Mouse (Mus musculus) frontal cortex, postnatal 36 days (tissue): ENCODE results near the gene Dmrta2.

Experiments
- DNase-seq, 2 experiments: peaks; one replicate each; pipeline ENCODE4 v3.0.0; 2022; ENCODE audit warnings: low spot score in 2 of 2

The Dmrta2 gene

DNA sequence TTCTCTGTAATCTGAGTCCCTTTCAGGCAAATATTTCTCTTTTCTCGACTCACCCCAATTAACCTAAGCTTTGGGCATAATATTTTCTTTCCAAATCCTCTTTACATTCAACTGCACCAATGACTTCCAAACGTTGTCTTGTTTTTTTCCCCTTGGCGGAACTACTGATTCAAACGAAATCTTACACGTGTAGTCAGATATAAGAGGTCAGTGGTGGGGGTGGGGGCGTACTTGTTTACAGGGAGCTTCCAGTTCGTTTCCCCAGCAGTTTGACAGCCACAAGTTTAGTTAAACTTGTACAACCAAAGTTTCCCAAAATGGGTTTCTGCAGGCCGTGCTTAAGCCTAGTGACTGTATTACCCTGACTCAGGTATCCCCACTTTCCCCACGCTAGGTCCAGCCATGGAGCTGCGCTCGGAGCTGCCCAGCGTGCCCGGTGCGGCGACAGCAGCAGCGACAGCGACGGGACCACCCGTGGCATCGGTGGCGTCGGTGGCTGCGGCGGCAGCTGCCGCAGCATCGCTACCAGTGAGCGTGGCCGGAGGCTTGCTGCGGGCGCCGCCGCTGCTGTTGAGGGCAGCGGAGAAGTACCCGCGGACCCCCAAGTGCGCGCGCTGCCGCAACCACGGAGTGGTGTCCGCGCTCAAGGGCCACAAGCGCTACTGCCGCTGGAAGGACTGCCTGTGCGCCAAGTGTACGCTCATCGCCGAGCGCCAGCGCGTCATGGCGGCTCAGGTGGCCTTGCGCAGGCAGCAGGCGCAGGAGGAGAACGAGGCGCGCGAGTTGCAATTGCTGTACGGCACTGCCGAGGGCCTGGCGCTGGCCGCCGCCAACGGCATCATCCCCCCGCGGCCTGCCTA, 1.8 kb downstream of the Dmrta2 start:
- no peak for DNase-seq

DNA sequence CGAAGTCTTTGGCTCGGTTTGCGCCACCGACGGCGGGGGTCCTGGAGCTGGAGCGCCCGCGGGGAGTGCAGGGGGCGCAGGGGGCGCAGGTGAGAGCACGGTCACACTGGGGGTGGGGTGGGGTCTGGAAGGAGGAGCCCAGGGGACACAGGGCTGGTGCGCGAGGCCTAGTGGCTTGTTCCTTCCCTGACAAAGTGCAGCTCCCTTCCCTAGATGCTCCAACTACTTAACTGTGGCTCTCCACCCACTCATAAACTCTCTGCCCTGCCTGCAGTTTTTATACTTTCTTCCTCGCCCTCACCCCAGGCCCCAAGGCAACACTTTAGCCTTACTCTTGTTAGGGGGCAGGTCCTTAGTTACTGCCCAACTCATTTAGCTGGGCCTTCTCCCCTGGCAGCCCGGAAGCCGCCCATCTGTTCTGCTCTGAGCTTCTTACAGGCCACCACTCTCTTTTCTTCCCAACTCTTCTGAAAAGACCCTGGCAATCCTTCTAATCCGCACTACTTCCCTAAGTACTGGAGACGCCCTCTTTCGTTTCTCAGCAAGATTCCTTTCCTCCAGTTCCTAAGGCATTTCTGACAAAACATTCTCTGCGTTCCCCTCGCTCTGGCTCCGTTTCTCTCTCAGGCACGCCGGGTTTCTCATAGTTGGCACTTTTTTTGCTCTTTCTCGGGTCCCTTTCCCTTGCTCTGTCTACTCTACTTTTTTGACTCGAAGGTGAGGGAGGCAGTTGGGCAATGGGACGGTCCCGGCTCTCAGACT, 2.6 kb downstream of the Dmrta2 start:
- no peak for DNase-seq

DNA sequence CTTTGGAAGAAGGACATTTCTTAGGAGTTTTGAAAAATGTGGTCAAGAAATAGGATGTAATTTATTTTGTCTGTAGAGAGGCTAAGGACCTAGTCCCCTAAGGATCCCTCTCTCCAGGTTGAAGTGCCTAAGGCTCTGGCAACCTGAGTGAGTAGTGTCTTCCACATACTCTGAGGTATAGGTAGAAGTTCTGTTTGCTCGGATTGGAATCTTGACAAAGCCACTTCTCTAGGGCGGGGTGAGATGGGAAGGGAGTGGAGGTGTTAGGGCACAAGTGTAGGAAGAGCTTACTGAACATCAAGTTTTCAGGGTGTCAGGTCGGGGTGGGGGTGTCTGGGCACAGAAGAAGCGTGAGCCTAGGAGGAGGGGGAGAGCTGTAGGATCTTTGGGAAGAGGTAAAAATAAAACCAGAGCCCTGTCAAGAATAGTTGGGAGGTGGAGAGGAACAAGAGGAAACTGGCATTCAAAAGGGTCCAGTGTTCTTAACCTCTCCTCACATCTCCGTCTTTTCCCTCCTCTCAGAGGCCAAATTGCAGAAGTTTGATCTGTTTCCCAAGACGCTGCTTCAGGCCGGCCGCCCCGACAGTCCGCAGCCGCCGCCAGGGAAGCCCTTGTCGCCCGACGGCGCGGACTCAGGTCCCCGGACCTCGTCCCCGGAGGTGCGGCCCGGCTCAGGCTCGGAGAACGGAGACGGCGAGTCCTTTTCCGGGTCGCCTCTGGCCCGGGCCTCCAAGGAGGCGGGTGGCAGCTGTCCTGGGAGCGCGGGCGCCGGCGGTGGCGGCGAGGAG, 3.4 kb downstream of the Dmrta2 start:
- DNase-seq: no peak

DNA sequence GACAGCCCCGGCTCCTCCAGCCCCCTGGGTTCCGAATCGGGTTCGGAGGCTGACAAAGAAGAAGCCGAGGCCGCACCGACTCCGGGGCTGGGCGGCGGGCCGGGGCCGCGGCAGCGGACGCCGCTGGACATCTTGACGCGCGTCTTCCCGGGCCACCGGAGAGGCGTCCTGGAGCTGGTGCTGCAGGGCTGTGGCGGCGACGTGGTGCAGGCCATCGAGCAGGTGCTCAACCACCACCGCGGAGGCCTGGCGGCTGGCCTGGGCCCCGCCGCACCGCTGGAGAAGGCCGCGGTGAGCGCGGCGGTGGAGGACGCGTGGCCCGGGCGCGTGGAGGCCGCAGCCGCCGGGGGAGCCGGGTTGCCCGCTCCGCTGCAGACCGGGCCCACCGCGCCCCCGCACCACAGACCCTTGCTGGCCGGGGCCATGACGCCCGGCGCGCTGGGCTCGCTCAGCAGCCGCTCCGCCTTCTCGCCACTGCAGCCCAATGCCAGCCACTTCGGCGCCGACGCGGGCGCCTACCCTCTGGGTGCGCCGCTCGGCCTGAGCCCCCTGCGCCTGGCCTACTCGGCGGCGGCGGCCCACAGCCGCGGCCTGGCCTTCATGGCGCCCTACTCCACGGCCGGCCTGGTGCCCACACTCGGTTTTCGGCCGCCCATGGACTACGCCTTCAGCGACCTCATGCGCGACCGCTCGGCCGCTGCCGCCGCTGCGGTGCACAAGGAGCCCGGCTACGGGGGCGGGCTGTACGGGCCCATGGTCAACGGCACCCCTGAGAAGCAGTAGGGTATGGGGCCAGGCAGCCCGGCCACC, 4.2 kb downstream of the Dmrta2 start:
- no peak for DNase-seq

DNA sequence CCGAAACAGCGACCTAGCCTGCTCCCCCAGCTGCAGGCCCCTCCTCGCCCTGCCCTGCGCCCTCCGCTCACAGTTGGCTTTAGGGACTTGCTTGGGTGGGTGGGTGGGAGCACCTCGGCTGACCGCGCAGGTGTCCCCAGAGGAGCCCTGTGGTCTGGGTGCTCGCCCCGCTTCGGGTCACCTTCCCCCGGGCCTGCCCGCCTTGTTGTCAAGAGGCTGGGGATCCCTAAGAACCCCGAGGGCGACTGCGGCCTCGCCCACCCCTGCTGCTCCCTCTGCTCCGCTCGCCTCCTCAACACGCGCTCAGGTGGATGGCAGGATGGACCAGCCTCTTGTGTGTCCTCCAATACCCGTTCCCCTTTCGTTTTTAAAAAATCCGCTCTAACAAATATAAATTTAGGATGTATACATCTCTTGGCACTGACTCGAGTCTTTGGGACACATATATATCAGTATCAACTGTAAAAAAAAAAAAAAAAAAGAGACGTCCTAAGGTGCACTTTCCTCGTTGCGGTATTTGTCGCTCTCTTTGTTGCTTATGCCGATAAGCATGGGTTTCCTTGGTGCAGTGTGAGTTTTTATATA, 4.9 kb downstream of the Dmrta2 start:
- DNase-seq: no peak

DNA sequence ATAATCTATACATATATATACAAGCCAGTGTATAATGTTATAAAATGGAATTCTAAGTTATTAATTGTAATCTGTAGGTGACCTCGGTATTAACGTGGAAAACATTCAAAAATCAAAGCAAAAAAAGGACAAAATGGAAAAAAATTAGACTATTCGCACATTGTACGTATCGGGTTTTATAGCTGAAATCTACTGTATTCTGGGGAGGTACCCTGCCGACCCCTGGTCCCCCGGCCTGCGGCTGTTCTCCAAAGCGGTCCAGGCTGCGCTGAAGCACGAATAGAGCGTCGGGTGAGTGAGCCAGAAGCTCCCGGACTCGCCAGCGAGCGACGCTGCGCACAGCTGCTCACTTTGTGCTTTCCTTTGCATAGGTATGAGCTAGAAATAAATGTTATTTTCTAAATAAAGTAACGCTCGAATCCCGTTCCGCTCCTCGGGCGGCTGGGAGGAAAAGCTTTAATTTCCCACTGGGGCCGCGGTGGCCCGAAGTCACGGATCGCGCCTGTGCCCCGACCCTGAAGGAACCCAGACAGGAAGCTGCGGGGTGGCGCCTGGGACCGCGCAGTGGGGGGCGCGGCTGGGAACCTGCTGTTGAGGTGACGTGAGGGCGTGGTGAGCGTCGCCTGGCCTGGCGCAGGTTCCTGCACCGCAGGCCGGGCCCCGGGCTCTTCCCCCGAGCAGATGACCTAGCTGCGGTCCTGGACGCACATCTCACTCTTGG, 5.6 kb downstream of the Dmrta2 start:
- DNase-seq: no peak

DNA sequence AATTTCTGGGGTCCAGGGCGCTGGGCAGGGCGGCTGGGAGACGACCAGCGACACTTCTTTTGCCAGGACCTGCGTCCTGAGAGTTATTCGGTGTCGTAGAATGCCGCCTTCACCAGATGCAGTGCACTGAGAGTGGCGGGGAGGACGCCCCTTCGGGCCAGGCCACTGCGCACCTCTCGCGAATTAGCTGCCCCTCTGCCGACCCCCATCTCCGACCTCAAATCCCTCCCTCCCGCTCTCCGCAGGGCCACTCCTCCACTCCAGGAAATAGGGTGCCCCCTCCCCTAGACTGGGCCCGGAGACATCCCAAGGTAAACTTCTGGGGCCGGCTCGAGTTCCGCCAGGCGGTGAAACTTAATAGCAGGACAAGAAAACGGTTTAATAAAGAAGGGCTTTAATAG, 6.2 kb downstream of the Dmrta2 start:
- DNase-seq: no peak

DNA sequence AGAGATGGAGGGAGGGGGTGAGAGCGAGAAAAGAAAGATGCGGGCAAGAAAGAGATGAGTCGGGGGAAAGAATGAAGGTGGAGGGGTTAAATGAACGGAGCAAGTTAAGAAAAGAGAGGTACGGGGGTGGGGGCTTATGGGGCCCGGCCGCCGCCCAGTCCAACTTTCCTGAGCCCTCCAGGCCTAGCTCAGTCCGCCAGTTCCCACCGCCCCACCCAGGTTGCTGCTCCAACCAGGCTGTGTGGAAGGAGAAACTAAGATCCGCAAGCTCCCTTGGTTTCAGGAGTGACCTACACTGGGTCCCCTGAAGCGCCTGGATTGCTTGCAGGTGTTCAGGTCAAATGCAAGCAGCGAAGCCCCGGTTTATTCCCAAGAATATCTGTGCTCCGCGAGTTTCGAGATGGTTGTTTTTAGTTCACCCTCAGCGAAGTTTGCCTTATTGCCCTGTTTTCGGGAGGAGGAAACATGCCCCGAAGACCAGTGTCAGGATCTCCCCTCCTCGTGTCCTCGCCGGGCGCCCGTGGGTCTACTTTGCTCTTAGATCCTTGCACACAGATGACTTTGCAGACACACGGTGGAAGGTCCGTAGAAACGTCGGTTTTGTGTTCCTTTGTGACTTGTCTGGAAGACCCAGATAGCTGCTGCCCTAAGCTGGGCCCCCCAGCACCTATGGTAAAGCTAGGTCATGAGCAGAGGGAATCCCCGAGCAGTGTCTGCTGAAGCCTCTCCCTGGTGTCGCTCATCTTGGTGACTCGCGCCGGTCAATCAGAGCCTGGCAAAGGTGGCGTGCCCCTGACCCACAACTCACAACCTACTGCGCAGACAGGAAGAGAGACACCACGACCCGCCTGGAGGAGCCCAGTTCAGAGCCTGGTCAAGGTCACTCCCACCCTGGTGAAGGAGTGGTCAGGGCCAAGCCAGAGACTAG, 6.9 kb downstream of the Dmrta2 start:
- DNase-seq: no peak

DNA sequence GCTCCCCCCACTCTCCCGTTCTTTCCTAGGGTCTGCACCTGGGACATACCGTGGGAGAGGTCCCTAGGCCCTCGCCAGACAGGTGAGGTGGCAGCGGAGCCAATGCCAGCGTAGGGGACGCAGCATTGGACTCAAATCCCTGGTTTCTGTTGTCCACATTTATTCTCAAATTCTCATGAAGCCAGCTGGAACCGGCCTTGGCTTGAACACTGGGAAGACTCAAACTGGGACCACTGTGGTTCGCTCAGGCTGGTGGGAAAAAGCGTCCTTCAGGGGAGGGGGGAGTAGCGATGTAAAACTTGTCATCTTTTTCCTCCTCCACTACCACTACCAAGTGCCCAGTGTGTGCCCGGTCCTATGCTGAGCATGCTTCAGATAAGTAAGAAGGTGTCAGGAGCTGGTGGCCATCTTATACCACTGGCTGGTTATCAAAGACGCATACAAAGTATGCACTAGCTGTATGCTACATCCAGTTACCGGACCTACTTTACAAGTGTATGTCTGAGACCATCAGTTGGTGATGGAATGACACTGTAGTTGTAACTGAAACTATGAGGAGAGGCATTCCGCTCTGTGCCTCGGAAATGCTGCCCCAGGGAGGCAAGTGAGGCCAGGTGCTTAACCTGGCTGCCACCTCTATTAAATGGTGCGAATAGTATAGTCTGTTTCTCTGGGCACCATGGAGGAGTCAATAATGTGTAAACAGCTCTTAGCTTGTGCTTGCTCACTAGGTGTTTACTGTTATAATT, 7.7 kb downstream of the Dmrta2 start:
- no peak for DNase-seq

DNA sequence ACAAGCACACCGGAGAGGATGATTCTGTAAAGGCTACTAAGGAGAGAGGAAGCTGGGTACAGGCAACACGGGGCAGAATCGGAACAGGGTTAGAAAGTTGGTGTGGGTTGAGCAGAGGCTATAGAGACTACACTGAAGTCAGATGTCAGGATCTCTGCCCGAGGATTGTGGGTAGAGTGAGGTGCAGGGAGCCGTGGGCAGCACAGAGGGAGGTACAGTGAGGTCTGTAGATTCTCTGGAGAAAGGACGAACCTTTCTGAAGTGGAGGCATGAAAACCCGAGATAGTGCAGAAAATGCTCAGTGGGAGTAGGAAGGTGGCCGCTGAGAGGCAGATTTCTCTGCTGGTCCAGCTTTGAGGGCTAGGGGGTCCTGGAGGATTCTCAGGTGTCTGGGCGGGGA, 8.4 kb downstream of the Dmrta2 start:
- no peak for DNase-seq

DNA sequence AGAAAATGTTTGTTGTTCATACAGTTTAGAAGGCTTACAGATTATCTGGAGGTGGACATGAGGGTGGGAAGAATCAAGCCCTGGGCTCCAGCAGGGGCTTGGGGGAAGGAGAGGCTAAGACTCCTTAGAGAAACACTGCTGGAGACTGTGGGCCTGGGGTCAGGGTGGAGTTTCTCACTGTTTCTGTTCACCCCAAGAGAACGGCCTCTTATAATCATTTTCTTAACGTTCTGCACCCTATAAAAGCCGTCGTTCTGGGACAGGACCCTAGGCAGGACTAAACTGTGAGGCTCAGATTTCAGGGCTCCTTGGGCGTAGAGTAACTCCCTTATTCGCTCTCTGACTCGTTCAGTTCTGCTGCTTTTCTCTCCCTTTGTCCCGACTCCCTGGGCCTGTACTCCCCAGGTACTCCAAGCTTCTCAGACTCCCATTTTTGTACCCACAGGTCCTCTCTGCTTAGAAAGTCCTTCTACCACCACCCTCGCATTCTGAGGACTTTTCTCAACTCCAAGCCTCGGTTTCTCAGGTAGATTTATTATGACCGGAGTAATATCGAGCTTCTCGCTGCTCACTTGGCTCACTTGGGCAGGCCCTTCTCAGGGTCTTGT, 9.0 kb downstream of the Dmrta2 start:
- no peak for DNase-seq

DNA sequence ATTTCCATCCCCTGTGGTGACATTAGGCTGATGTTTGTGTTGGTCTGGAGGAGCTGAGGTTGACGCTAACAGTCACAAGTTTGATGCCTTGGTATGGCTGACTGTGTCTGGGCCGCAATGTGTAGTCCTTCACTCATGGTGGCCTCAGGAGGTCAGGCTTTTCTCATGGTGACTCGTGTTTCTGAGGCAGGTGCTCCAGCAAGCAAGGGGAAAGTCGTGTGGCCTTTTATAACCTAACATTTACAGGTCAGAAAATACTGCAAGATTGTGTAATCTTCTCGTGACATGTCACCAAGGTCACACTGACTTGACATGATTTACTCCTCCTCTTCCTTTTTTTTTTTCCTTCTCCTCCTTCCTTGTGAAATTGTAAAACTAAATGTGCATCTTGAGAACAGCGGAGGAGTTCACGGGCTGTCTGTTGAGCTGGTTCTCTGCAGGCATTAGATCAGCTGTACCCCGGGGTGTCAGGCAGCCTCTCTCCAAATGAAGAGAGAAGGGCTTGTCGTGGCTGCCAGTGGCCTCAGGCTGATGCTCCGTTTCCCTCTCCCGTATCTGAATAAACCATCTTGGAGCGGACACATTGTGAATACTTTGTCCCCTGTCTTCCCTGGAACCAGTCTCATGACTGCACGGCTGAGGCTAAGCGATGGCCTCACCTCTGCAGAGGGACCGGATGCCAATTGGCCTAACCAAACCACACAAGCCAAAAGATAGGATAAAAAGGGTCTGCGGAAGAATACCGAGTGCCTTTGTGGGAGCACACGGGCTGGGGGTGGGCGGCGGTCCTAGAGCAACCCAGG, 9.9 kb downstream of the Dmrta2 start:
- DNase-seq: no peak

DNA sequence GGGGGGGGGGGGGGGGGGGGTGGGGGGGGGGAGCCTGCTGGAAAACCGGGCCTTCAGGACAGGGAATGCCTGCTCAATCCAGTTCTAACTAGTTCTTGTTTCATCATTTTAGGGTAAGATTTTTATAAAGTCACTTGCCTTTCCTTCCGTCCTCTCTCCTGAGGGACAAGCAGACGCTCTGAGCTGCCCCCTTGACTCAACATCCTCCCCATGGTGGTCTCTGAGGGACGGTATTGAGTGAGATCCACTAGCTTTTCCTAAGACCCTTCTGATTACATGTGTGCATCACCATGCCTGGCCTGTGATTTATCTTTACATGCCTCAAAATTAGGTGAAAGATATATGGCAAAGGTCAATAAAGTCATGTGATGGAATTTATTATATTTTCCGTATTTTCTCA, 10.6 kb downstream of the Dmrta2 start:
- no peak for DNase-seq

DNA sequence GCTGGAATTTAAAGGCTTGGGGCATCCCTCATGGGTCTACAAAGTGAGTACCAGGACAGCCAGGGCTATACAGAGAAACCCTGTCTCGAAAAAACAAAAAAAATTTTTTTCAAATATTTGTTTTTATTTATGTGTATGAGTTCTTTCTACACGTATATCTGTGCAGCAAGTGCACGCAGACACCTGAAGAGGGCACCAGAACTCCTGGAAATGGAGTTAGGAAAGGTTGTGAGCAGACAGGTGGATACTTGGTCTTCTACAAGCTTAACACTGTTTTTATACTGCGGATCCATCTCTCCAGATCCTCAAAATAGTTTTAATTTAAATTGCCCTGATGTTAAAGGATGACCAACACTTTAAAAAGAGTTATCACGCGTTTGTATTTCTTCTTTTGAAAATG, 11.4 kb downstream of the Dmrta2 start:
- no peak for DNase-seq

DNA sequence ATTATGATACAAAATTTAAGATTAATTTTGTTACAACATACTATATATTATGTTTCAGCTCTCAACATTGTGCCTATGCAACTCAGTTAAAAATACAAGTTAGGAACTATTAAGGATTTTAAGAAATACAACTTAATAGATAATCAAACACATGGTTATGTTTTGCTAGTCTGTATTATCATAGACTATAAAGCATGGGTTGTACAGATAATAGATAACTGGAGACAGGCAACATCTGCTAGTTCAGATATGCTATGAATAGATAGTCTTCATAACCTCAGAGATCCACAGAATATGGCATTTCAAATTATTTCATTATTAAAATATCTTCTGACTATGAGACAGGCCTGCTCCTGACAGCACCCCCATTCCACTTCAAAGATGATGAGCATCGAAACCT, 28.2 kb downstream of the Dmrta2 start:
- DNase-seq: no peak

DNA sequence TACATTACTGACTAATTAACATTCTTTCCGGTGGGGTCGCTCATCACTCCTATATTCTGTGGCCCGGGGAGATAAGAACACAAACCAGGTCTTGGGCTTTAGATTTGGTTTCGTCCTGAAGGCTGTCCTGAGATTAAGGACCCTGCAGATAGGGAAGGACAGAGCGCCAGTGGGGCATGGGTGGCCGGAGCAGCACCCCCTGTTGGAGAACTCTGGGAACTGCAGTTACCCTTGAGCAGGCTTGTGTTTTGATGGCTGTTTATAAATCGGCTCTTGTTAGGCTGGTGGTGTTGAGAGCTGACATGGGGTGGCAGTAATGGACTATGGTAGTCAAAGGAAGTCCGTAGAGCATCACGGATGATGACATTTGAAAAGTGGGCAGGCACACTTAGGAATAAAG, 41.3 kb downstream of the Dmrta2 start:
- DNase-seq: no peak

DNA sequence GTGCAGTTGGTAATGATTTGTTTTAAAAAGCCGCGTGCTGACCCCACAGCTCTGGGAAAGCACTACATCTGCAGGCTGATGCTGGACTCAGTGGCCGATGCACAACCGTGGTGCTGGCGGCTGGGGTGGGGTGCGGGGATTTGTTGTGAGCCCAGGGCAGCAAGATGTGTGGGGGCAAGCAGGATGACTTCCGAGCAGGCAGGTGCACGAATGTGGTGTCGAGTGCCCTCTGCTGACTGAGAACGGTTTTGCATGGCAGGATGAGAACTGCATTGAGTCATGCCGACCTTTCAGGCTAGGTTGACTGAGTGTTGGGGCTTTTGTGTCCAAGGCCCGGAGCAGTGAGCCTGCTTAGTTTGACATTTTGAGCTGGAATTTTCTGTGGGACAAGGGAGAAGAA, 42.4 kb downstream of the Dmrta2 start:
- peak; percentile 87 to 90 for DNase-seq
